Mouse (Mus musculus) liver, adult 2 months (tissue): ENCODE results near the gene Trappc1. TPM values are rescaled to one million over a fixed set of nuclear protein-coding genes. Genes with fewer than 3 reads are reported as not detected.

ENCODE experiments used
- DNase-seq: peaks from one replicate; pipeline ENCODE4 v3.0.0-alpha.2; 2011; ENCODE audit warnings: low read depth, low spot score; ENCODE audit errors: extremely low read depth
- H3K27ac ChIP-seq: fragments of 200-500 bp; replicated peaks from 2 replicates; pipeline ENCODE4 v1.5.1; 2012; ENCODE audit warnings: low read depth, mild to moderate bottlenecking, control low read depth, inconsistent platforms, low read length; ENCODE audit not compliant: insufficient read depth
- H3K27me3 ChIP-seq: fragments of 200-500 bp; 2 replicates; pipeline ENCODE4 v1.6.1; 2012; ENCODE audit warnings: mild to moderate bottlenecking, moderate library complexity, low read length, inconsistent platforms; ENCODE audit not compliant: control insufficient read depth, insufficient read depth
- H3K36me3 ChIP-seq: fragments of 200-500 bp; 2 replicates; pipeline ENCODE4 v1.6.1; 2012; ENCODE audit warnings: low read length, inconsistent platforms; ENCODE audit not compliant: control insufficient read depth, insufficient read depth
- H3K4me1 ChIP-seq: fragments of 200-500 bp; 2 replicates; pipeline ENCODE4 v1.6.1; 2011; ENCODE audit warnings: low read length; ENCODE audit not compliant: control insufficient read depth, insufficient read depth
- H3K4me3 ChIP-seq: fragments of 200-500 bp; 2 replicates; pipeline ENCODE4 v1.5.1; 2011; ENCODE audit warnings: low read depth, mild to moderate bottlenecking, control low read depth, low read length, moderate library complexity; ENCODE audit not compliant: insufficient read depth
- H3K79me2 ChIP-seq: fragments of 200-500 bp; 2 replicates; pipeline ENCODE4 v1.6.1; 2012; ENCODE audit warnings: inconsistent platforms, mild to moderate bottlenecking, low read length, moderate library complexity; ENCODE audit not compliant: control insufficient read depth, insufficient read depth
- H3K9ac ChIP-seq: fragments of 200-500 bp; 2 replicates; pipeline ENCODE4 v1.6.1; 2012; ENCODE audit warnings: low read depth, mild to moderate bottlenecking, control low read depth, inconsistent platforms, low read length
- CTCF ChIP-seq: fragments of 200-500 bp; IDR thresholded peaks from 2 replicates; pipeline ENCODE4 v1.5.1; 2011; ENCODE audit warnings: low read depth, low read length, control low read depth
- POLR2A ChIP-seq: fragments of 200-500 bp; IDR thresholded peaks from 2 replicates; pipeline ENCODE4 v1.6.1; 2011; ENCODE audit warnings: low read length, control low read depth; ENCODE audit not compliant: insufficient read depth; ENCODE audit errors: extremely low read depth
- WGBS: fragments of 180-500 bp; shearing (Covaris S2); methylation state at CpG from one replicate; pipeline ENCODE4 v1.1.7; 2018; 5-methylcytosine and 5-hydroxymethylcytosine counted together
- polyA plus RNA-seq: library from polyadenylated mRNA; depleted of rRNA; stranded (reverse); fragments of >200 nt; gene quantifications from 2 replicates; pipeline ENCODE4 v1.2.3, GENCODE M21; 2012
- total RNA-seq: library from RNA; depleted of rRNA; stranded (reverse); fragments of >200 nt; gene quantifications from 2 replicates; pipeline ENCODE4 v1.2.3, GENCODE M21; 2014

Trappc1 gene
- total and polyA plus RNA-seq, 2 experiments = 35.1 to 37.5 TPM

- no peaks in the 10 kb centered on the region for H3K4me1 ChIP-seq
- WGBS = 90% methylated on average over 24 of the region's 26 CpGs
- no peak overlapping the region for H3K9ac ChIP-seq
- no peak for DNase-seq
- no peak overlapping the region for H3K4me3 ChIP-seq
- no peak overlapping the region for H3K27ac ChIP-seq
- H3K27me3 ChIP-seq = no peaks in the 10 kb centered on the region
- H3K79me2 ChIP-seq = no peaks in the 10 kb centered on the region
- H3K36me3 ChIP-seq = peaks cover 52% of the 10 kb centered on the region
- no peak for TF ChIP-seq CTCF
Measured at GRCm38 (mm10) chr11:69346441-69346840, 22.7 kb downstream of the Trappc1 start.

- no peaks in the 10 kb centered on the region for H3K79me2 ChIP-seq
- no peak for TF ChIP-seq POLR2A
- no peaks in the 10 kb centered on the region for H3K4me1 ChIP-seq
- peaks cover 77% of the 10 kb centered on the region for H3K36me3 ChIP-seq
- WGBS = 98% methylated on average over 5 of the region's 5 CpGs
- no peak overlapping the region for H3K9ac ChIP-seq
- H3K27ac ChIP-seq = no peak overlapping the region
- H3K27me3 ChIP-seq = no peaks in the 10 kb centered on the region
- no peak for DNase-seq
- H3K4me3 ChIP-seq = no peak overlapping the region
Measured at GRCm38 (mm10) chr11:69356544-69356943, 32.8 kb downstream of the Trappc1 start.

GRCm38 (mm10) chr11:69357690-69358089, 33.9 kb downstream of the Trappc1 start:
- Histone ChIP-seq H3K4me3 (no peak overlapping the region), H3K4me1 (no peaks in the 10 kb centered on the region), H3K27me3 (no peaks in the 10 kb centered on the region), H3K27ac (no peak overlapping the region), H3K9ac (no peak overlapping the region), H3K79me2 (peaks cover 2% of the 10 kb centered on the region; the same call in 1 of the 2 replicates), H3K36me3 (peaks cover 75% of the 10 kb centered on the region)
- TF ChIP-seq POLR2A (no peak), CTCF (no peak)
- no peak for DNase-seq
- 91% methylated on average over 12 of the region's 12 CpGs for WGBS

- TF ChIP-seq POLR2A (no peak), CTCF (no peak)
- H3K27me3 ChIP-seq = no peaks in the 10 kb centered on the region
- H3K36me3 ChIP-seq = peaks cover 50% of the 10 kb centered on the region
- H3K9ac ChIP-seq = no peak overlapping the region
- H3K79me2 ChIP-seq = peaks cover 8% of the 10 kb centered on the region; the same call in 1 of the 2 replicates
- H3K27ac ChIP-seq = no peak overlapping the region
- WGBS = 85% methylated on average over 7 of the region's 7 CpGs
- H3K4me1 ChIP-seq = peaks cover 15% of the 10 kb centered on the region
- DNase-seq = no peak
- no peak overlapping the region for H3K4me3 ChIP-seq
Measured at GRCm38 (mm10) chr11:69362021-69362420, 38.2 kb downstream of the Trappc1 start.

- TF ChIP-seq POLR2A = no peak
- peaks cover 46% of the 10 kb centered on the region for H3K36me3 ChIP-seq
- H3K9ac ChIP-seq = no peak overlapping the region
- peaks cover 18% of the 10 kb centered on the region for H3K4me1 ChIP-seq
- WGBS = 93% methylated on average over 2 of the region's 2 CpGs
- no peak overlapping the region for H3K4me3 ChIP-seq
- no peak for DNase-seq
- peaks cover 8% of the 10 kb centered on the region; the same call in 1 of the 2 replicates for H3K79me2 ChIP-seq
- H3K27ac ChIP-seq = no peak overlapping the region
- no peaks in the 10 kb centered on the region for H3K27me3 ChIP-seq
Measured at GRCm38 (mm10) chr11:69362479-69362878, 38.7 kb downstream of the Trappc1 start.

- WGBS = 9% methylated on average over 8 of the region's 8 CpGs
- peak; percentile 95 for DNase-seq
- TF ChIP-seq POLR2A = no peak
- TF ChIP-seq CTCF = no peak
- H3K79me2 ChIP-seq = peaks cover 8% of the 10 kb centered on the region; the same call in 1 of the 2 replicates
- peak overlapping the region; percentile 95 for H3K27ac ChIP-seq
- H3K4me3 ChIP-seq = peak overlapping the region; percentile 57
- peaks cover 22% of the 10 kb centered on the region for H3K4me1 ChIP-seq
- H3K9ac ChIP-seq = peak overlapping the region; percentile 63
- peaks cover 28% of the 10 kb centered on the region for H3K36me3 ChIP-seq
- H3K27me3 ChIP-seq = no peaks in the 10 kb centered on the region
Measured at GRCm38 (mm10) chr11:69364376-69364775, 40.6 kb downstream of the Trappc1 start.
